Mouse (Mus musculus) liver, adult (tissue): ENCODE results near the gene Slc39a5.
A peak's percentile ranks its signal among the peaks of the same experiment; 100 is the strongest.

Experiments
- GATA4 ChIP-seq: IDR thresholded peaks from 2 replicates; pipeline ENCODE4 v1.6.1; 2014; ENCODE audit warnings: mild to moderate bottlenecking, low read length; ENCODE audit not compliant: insufficient replicate concordance

Slc39a5 gene

GRCm38 (mm10) chr10:128370601-128371000 is 30.4 kb downstream of the Slc39a5 start:
- no peak for TF ChIP-seq GATA4

DNA sequence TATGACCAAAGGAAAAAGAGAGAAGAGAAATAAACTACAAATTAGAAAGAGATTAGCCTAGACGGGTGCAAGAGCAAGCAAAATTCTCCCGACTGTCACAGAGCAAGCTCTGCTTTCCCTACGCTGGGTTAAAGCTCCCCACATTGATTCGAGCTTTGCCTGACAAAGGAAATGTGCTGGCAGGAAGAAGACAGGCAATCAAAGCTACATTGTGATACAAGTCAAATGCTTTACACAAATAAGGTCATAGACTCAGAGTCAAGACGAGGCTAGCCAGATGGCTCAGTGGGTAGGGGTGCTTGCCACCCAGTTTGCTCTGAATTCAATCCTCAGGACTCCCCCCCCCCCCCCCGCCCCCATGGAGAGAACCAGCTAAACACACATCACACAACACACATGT is 31.0 kb downstream of the Slc39a5 start:
- no peak for TF ChIP-seq GATA4

GRCm38 (mm10) chr10:128369599-128369998 is 31.4 kb downstream of the Slc39a5 start:
- no peak for TF ChIP-seq GATA4

GRCm38 (mm10) chr10:128369218-128369543 is 31.8 kb downstream of the Slc39a5 start:
- TF ChIP-seq GATA4 = 0 out of 2 replicates have a peak, but pooled peaks have one; percentile 1

GRCm38 (mm10) chr10:128368402-128369217 is 32.4 kb downstream of the Slc39a5 start, which contains the start of gene Coq10a:
Gene Coq10a (minus strand): TSS chr10:128368997.
- peak; percentile 16; the same call in 1 of the 2 replicates for TF ChIP-seq GATA4

GRCm38 (mm10) chr10:128367899-128368401 is 33.1 kb downstream of the Slc39a5 start:
- TF ChIP-seq GATA4 = no peak; the same call in 1 of the 2 replicates

DNA sequence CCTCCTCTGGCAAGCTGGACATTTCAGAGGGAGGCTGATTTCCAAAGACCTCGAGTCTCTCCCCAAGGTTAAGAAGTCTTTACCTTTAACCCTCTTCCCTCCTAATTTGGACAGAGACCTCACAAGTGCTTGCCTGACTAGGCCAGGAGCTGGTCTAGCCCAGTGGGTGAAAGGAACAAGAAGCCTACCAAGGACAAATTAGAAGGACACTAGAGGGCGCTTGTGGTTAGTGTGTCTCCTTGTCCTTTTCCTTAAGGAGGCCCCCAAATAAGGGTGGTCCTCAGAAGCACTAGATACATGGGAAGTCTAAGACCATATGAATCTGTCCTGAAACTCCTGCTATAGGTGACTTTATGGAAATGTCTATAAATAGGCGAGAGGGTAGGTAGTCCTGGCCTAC is 38.5 kb downstream of the Slc39a5 start:
- no peak for TF ChIP-seq GATA4

GRCm38 (mm10) chr10:128361836-128362235 is 39.2 kb downstream of the Slc39a5 start:
- no peak for TF ChIP-seq GATA4

DNA sequence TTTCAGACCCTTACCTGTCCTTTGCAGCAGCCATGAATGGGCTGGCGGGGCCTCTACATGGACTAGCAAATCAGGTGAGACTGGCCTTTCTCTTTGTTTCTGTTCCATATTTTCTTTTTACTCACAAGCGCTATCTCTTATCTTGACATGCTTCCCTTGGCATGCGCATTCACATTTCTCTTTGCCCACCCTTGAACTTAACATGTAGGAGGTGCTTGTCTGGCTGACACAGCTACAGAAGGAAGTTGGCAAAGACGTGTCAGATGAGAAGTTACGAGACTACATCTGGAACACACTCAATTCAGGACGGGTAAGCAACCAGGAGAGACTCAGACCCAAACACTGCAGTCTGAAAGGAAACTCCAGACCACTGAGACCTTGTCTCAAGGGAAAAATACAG is 41.8 kb downstream of the Slc39a5 start:
- TF ChIP-seq GATA4 = no peak

DNA sequence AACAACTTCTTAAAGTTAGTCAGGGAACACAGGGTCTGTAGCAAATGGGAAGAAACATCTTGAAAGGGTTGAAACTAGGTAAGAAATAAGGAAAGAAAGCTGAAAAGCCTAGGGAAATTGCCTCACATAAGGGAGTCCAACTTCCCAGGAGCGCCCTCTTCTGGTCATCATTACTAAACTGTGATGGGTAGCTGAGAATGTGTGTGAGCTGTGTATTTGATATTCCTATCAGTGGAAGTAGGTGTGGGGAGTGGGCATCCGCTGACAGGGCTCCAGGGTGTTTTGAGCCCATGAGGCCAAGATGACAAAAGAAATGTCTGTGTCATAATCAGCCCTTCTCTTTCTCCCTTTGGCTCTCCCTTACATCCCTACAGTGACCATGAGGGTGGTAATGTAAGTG is 42.2 kb downstream of the Slc39a5 start:
- TF ChIP-seq GATA4 = no peak

GRCm38 (mm10) chr10:128347541-128347940 is 53.5 kb downstream of the Slc39a5 start:
- no peak for TF ChIP-seq GATA4
